Mouse (Mus musculus): ENCODE data around the gene Hmces. TPM values are rescaled to one million over a fixed set of nuclear protein-coding genes. Genes with fewer than 3 reads are reported as not detected.

The Hmces gene
- polyA plus RNA-seq, 1 experiment from 2014 or later = 51.5 TPM

- Histone ChIP-seq H3K36me3 (no peaks in the 10 kb centered on the region), H3K27me3 (no peaks in the 10 kb centered on the region), H3K9ac (no peak overlapping the region), H3K9me3 (replicated peaks) (no peaks in the 10 kb centered on the region), H3K4me1 (no peaks in the 10 kb centered on the region), H3K4me2 (replicated peaks) (no peak overlapping the region), H3K4me3 (replicated peaks) (no peak overlapping the region), H3K27ac (replicated peaks) (no peak overlapping the region)
- no peak for ATAC-seq (ENCODE audit: insufficient number of reproducible peaks, low FRiP score, low TSS enrichment, low read depth)
- 31% methylated on average over 4 of the region's 4 CpGs for WGBS
Measured at GRCm38 (mm10) chr6:87879010-87879409, 34.7 kb upstream of the Hmces start.

- no peak overlapping the region for H3K4me2 ChIP-seq (replicated peaks)
- H3K27ac ChIP-seq (replicated peaks) = no peak overlapping the region
- no peak overlapping the region for H3K9ac ChIP-seq
- no peaks in the 10 kb centered on the region for H3K9me3 ChIP-seq (replicated peaks)
- no peak for ATAC-seq (ENCODE audit: insufficient number of reproducible peaks, low FRiP score, low TSS enrichment, low read depth)
- no peaks in the 10 kb centered on the region for H3K27me3 ChIP-seq
- 65% methylated on average over 3 of the region's 3 CpGs for WGBS
- H3K4me3 ChIP-seq (replicated peaks) = no peak overlapping the region
- no peaks in the 10 kb centered on the region for H3K4me1 ChIP-seq
- no peaks in the 10 kb centered on the region for H3K36me3 ChIP-seq
Measured at GRCm38 (mm10) chr6:87879628-87880027, 34.1 kb upstream of the Hmces start.

- Histone ChIP-seq H3K4me2 (replicated peaks) (no peak overlapping the region), H3K4me1 (0 out of 2 replicates have a peak, but pooled peaks cover under 1% of the 10 kb centered on the region), H3K27me3 (no peaks in the 10 kb centered on the region), H3K4me3 (replicated peaks) (no peak overlapping the region), H3K9ac (no peak overlapping the region), H3K36me3 (no peaks in the 10 kb centered on the region), H3K27ac (replicated peaks) (no peak overlapping the region), H3K9me3 (replicated peaks) (no peaks in the 10 kb centered on the region)
- no peak for ATAC-seq (ENCODE audit: insufficient number of reproducible peaks, low FRiP score, low TSS enrichment, low read depth)
- 69% methylated on average over 3 of the region's 3 CpGs for WGBS
Measured at GRCm38 (mm10) chr6:87882221-87882620, 31.5 kb upstream of the Hmces start.

- 55% methylated on average over 4 of the region's 4 CpGs for WGBS
- Histone ChIP-seq H3K4me1 (0 out of 2 replicates have a peak, but pooled peaks cover 4% of the 10 kb centered on the region), H3K9me3 (replicated peaks) (no peaks in the 10 kb centered on the region), H3K4me3 (replicated peaks) (no peak overlapping the region), H3K27ac (replicated peaks) (no peak overlapping the region), H3K4me2 (replicated peaks) (no peak overlapping the region), H3K36me3 (no peaks in the 10 kb centered on the region), H3K9ac (no peak overlapping the region), H3K27me3 (no peaks in the 10 kb centered on the region)
- ATAC-seq (ENCODE audit: insufficient number of reproducible peaks, low FRiP score, low TSS enrichment, low read depth) = no peak
Measured at GRCm38 (mm10) chr6:87882816-87883215, 30.9 kb upstream of the Hmces start.

GRCm38 (mm10) chr6:87886721-87887120 lies 27.0 kb upstream of the Hmces start:
- WGBS = 86% methylated on average over 1 of the region's 1 CpGs
- no peaks in the 10 kb centered on the region for H3K27me3 ChIP-seq
- H3K4me3 ChIP-seq (replicated peaks) = no peak overlapping the region
- H3K4me2 ChIP-seq (replicated peaks) = no peak overlapping the region
- H3K27ac ChIP-seq (replicated peaks) = no peak overlapping the region
- H3K36me3 ChIP-seq = peaks cover 25% of the 10 kb centered on the region
- H3K9ac ChIP-seq = no peak overlapping the region
- H3K4me1 ChIP-seq = peaks cover 13% of the 10 kb centered on the region
- ATAC-seq (ENCODE audit: insufficient number of reproducible peaks, low FRiP score, low TSS enrichment, low read depth) = no peak
- no peaks in the 10 kb centered on the region for H3K9me3 ChIP-seq (replicated peaks)

GRCm38 (mm10) chr6:87887594-87888233 lies 26.0 kb upstream of the Hmces start, which contains the start of gene Copg1:
Copg1 (plus strand) TSS chr6:87887814.
- no peaks in the 10 kb centered on the region for H3K9me3 ChIP-seq (replicated peaks)
- H3K36me3 ChIP-seq = peaks cover 35% of the 10 kb centered on the region
- H3K4me1 ChIP-seq = peaks cover 13% of the 10 kb centered on the region
- WGBS = under 1% methylated on average over 31 of the region's 31 CpGs
- H3K9ac ChIP-seq = peak within 1 kb of the TSS; percentile 85
- ATAC-seq (ENCODE audit: insufficient number of reproducible peaks, low FRiP score, low TSS enrichment, low read depth) = peak; percentile 97
- no peaks in the 10 kb centered on the region for H3K27me3 ChIP-seq
- H3K4me3 ChIP-seq (replicated peaks) = peak within 1 kb of the TSS; percentile 67
- H3K4me2 ChIP-seq (replicated peaks) = peak within 1 kb of the TSS; percentile 66
- peak within 1 kb of the TSS; percentile 78 for H3K27ac ChIP-seq (replicated peaks)

GRCm38 (mm10) chr6:87893931-87894330 lies 19.8 kb upstream of the Hmces start:
- Histone ChIP-seq H3K4me1 (peaks cover 2% of the 10 kb centered on the region), H3K4me2 (replicated peaks) (no peak overlapping the region), H3K27ac (replicated peaks) (no peak overlapping the region), H3K9ac (no peak overlapping the region), H3K9me3 (replicated peaks) (no peaks in the 10 kb centered on the region), H3K27me3 (no peaks in the 10 kb centered on the region), H3K36me3 (peaks cover 94% of the 10 kb centered on the region), H3K4me3 (replicated peaks) (no peak overlapping the region)
- 95% methylated on average over 7 of the region's 7 CpGs for WGBS
- no peak for ATAC-seq (ENCODE audit: insufficient number of reproducible peaks, low FRiP score, low TSS enrichment, low read depth)

- H3K36me3 ChIP-seq = peaks cover 93% of the 10 kb centered on the region
- 79% methylated on average over 10 of the region's 10 CpGs for WGBS
- peak; percentile 39; the same call in 1 of the 2 replicates for ATAC-seq (ENCODE audit: insufficient number of reproducible peaks, low FRiP score, low TSS enrichment, low read depth)
- H3K4me1 ChIP-seq = no peaks in the 10 kb centered on the region
- H3K4me3 ChIP-seq (replicated peaks) = no peak overlapping the region
- H3K27ac ChIP-seq (replicated peaks) = no peak overlapping the region
- H3K4me2 ChIP-seq (replicated peaks) = no peak overlapping the region
- H3K9me3 ChIP-seq (replicated peaks) = no peaks in the 10 kb centered on the region
- no peaks in the 10 kb centered on the region for H3K27me3 ChIP-seq
- no peak overlapping the region for H3K9ac ChIP-seq
Measured at GRCm38 (mm10) chr6:87898028-87898427, 15.7 kb upstream of the Hmces start.

- WGBS = 68% methylated on average over 5 of the region's 5 CpGs
- Histone ChIP-seq H3K27me3 (no peaks in the 10 kb centered on the region), H3K4me1 (no peaks in the 10 kb centered on the region), H3K4me3 (replicated peaks) (no peak overlapping the region), H3K4me2 (replicated peaks) (no peak overlapping the region), H3K9ac (no peak overlapping the region), H3K9me3 (replicated peaks) (no peaks in the 10 kb centered on the region), H3K36me3 (peaks cover 94% of the 10 kb centered on the region), H3K27ac (replicated peaks) (no peak overlapping the region)
- no peak for ATAC-seq (ENCODE audit: insufficient number of reproducible peaks, low FRiP score, low TSS enrichment, low read depth)
Measured at GRCm38 (mm10) chr6:87906632-87907031, 7.1 kb upstream of the Hmces start.

GRCm38 (mm10) chr6:87909181-87909580 lies 4.6 kb upstream of the Hmces start:
- Histone ChIP-seq H3K27me3 (no peaks in the 10 kb centered on the region), H3K4me2 (replicated peaks) (no peak overlapping the region), H3K27ac (replicated peaks) (no peak overlapping the region), H3K36me3 (peaks cover 88% of the 10 kb centered on the region), H3K4me3 (replicated peaks) (no peak overlapping the region), H3K4me1 (no peaks in the 10 kb centered on the region), H3K9me3 (replicated peaks) (no peaks in the 10 kb centered on the region), H3K9ac (no peak overlapping the region)
- WGBS = 89% methylated on average over 6 of the region's 6 CpGs
- ATAC-seq (ENCODE audit: insufficient number of reproducible peaks, low FRiP score, low TSS enrichment, low read depth) = no peak

GRCm38 (mm10) chr6:87911559-87911958 lies 2.2 kb upstream of the Hmces start:
- no peak for ATAC-seq (ENCODE audit: insufficient number of reproducible peaks, low FRiP score, low TSS enrichment, low read depth)
- 81% methylated on average over 6 of the region's 6 CpGs for WGBS
- Histone ChIP-seq H3K9ac (no peak overlapping the region), H3K36me3 (peaks cover 70% of the 10 kb centered on the region), H3K4me1 (peaks cover 8% of the 10 kb centered on the region), H3K9me3 (replicated peaks) (no peaks in the 10 kb centered on the region), H3K27ac (replicated peaks) (no peak overlapping the region), H3K4me3 (replicated peaks) (no peak overlapping the region), H3K27me3 (no peaks in the 10 kb centered on the region), H3K4me2 (replicated peaks) (no peak overlapping the region)
